Mouse (Mus musculus) forebrain, embryonic 15.5 days (tissue): ENCODE results near the gene Ampd3. TPM values are rescaled to one million over a fixed set of nuclear protein-coding genes. Genes with fewer than 3 reads are reported as not detected.

Source experiments
- ATAC-seq: fragments of 200-750 bp; cut with Nextera tagmentation; replicated peaks from 2 replicates; pipeline ENCODE4 v1.8.0; 2017; ENCODE audit warnings: mild to moderate bottlenecking, moderate TSS enrichment, moderate library complexity
- H3K27ac ChIP-seq: fragments of 300-500 bp; sonication (generic); replicated peaks from 2 replicates; pipeline ENCODE4 v1.5.1; 2015; ENCODE audit warnings: mild to moderate bottlenecking, inconsistent platforms
- H3K27me3 ChIP-seq: fragments of 300-500 bp; sonication (generic); 2 replicates; pipeline ENCODE4 v1.6.1; 2015; ENCODE audit warnings: inconsistent platforms
- H3K36me3 ChIP-seq: fragments of 300-500 bp; sonication (generic); 2 replicates; pipeline ENCODE4 v1.6.1; 2015; ENCODE audit warnings: mild to moderate bottlenecking, inconsistent platforms
- H3K4me1 ChIP-seq: fragments of 300-500 bp; sonication (generic); 2 replicates; pipeline ENCODE4 v1.6.1; 2015; ENCODE audit warnings: inconsistent platforms
- H3K4me2 ChIP-seq: fragments of 300-500 bp; sonication (generic); replicated peaks from 2 replicates; pipeline ENCODE4 v1.6.1; 2015; ENCODE audit warnings: mild to moderate bottlenecking, inconsistent platforms
- H3K4me3 ChIP-seq: fragments of 300-500 bp; sonication (generic); 2 replicates; pipeline ENCODE4 v1.5.1; 2015; ENCODE audit warnings: mild to moderate bottlenecking, inconsistent platforms
- H3K9ac ChIP-seq: fragments of 300-500 bp; sonication (generic); replicated peaks from 2 replicates; pipeline ENCODE4 v1.6.1; 2015; ENCODE audit warnings: mild to moderate bottlenecking, inconsistent platforms
- H3K9me3 ChIP-seq: fragments of 300-500 bp; sonication (generic); 2 replicates; pipeline ENCODE4 v1.6.1; 2016; ENCODE audit warnings: inconsistent platforms
- WGBS: fragments of 180-500 bp; shearing (Covaris S2); methylation state at CpG from one replicate; pipeline ENCODE4 v1.1.7; 2015; ENCODE audit warnings: mixed read lengths; 5-methylcytosine and 5-hydroxymethylcytosine counted together
- microRNA-seq: library from miRNA; unstranded; fragments of <30 nt; microRNA quantifications from one replicate; pipeline ENCODE4, GENCODE M21; 2016
- polyA plus RNA-seq: library from polyadenylated mRNA; unstranded; fragments of >200 nt; fragmentation: Nextera tagmentation; extraction: Ambion mirVana; gene quantifications from 2 replicates; pipeline ENCODE4 v1.2.1, GENCODE M21; 2015

Ampd3 gene
- polyA plus RNA-seq, 1 experiment from 2014 or later = 4.4 TPM

DNA sequence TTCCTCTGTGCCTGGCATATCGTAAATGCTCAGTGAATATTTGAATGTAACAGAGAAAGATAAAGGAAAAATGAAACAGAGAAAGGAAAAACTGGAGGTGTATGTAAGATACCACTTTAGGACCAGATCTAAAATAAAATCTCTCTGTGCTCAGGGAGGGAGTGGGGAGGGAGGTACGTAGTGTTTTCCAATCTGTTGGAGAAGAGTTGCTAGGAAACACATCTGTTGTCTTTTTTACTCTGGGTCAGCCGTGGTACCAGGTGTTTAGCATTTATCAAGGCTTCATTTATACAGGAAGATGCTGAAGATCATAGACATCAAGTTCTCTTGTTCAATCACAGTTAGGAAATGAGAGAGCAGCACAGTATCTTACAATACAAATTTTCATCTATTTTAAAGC, 86.5 kb downstream of the Ampd3 start:
- ATAC-seq = no peak
- no peak overlapping the region for H3K27ac ChIP-seq
- 57% methylated on average over 3 of the region's 3 CpGs for WGBS
- H3K27me3 ChIP-seq = no peaks in the 10 kb centered on the region
- no peak overlapping the region for H3K4me2 ChIP-seq
- H3K9ac ChIP-seq = no peak overlapping the region
- H3K9me3 ChIP-seq = no peaks in the 10 kb centered on the region
- no peak overlapping the region for H3K4me3 ChIP-seq
- peaks cover 11% of the 10 kb centered on the region; the same call in 1 of the 2 replicates for H3K4me1 ChIP-seq
- no peaks in the 10 kb centered on the region for H3K36me3 ChIP-seq

DNA sequence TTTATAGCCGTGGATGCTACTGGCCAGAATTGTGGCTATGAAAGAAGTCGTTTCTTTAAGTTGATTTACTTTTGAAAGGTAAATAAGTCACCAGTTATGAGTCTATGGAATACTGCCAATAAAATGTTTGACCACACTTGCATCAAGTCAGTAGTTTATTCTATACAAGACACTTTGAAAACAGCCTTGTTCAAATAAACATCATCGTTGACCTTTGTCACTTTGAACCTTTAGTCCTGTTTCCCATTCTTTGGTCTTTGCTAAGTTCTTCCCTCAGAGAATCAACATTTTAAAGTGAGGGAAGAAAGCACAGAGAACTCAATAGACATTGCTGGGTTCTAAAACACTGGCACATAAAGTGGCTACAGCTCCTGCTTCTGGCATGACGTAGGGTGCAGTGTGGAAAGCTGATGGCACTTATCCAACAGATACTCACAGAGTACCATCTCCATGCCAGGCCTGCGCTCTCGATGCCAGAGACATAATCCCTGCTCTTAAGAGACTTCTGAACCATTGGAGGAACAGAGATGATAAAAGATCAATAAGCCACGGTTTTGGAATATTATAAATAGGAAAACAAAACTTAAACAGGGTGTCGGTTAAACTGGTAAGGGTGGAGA, 87.0 kb downstream of the Ampd3 start:
- no peaks in the 10 kb centered on the region for H3K27me3 ChIP-seq
- peaks cover 11% of the 10 kb centered on the region; the same call in 1 of the 2 replicates for H3K4me1 ChIP-seq
- no peak overlapping the region for H3K27ac ChIP-seq
- H3K36me3 ChIP-seq = no peaks in the 10 kb centered on the region
- no peak overlapping the region for H3K4me3 ChIP-seq
- no peak overlapping the region for H3K9ac ChIP-seq
- 70% methylated on average over 8 of the region's 8 CpGs for WGBS
- ATAC-seq = no peak
- no peak overlapping the region for H3K4me2 ChIP-seq
- H3K9me3 ChIP-seq = no peaks in the 10 kb centered on the region

DNA sequence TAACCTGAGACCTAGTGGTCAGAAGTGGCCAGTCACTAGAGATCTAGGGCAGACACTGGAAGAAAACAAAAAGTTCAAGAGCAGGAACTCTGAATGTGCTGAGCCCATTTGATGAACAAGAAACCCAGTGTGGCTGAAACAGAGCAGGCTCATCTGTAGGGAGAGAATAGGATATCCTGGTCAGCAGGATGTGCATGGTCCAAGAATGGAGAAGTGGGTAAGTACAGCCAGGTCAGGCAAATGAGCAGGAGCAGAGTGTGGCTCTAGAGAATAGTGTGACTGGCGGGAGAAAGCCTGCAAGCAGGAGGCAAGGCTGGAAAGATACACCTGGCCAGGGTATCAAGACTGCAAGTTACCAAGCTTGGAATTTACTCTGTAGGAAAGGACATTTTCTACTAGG, 87.6 kb downstream of the Ampd3 start:
- Histone ChIP-seq H3K27me3 (no peaks in the 10 kb centered on the region), H3K36me3 (no peaks in the 10 kb centered on the region), H3K4me3 (no peak overlapping the region), H3K4me1 (peaks cover 11% of the 10 kb centered on the region; the same call in 1 of the 2 replicates), H3K9ac (no peak overlapping the region), H3K27ac (no peak overlapping the region), H3K9me3 (no peaks in the 10 kb centered on the region), H3K4me2 (no peak overlapping the region)
- no peak for ATAC-seq
- WGBS = 84% methylated on average over 1 of the region's 1 CpGs

DNA sequence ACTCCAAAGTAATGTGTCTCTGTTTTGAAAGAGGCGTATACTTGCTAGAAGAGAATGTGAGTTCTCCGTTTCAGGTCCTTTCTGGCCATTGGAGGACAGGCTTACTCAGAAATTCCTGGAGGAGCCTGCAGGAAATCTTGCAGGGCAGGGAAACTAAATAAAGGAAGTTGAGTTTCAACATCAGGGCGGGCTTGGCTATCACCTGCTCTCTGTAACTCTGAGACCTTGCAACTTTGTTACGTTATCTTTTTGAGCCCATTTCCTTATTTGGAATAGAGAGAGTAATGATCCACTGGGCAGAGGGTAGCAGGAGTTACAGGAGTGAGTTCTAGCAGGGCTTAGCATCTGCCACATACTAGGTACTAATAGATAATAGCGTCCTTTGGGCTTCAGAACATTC, 92.1 kb downstream of the Ampd3 start:
- Histone ChIP-seq H3K4me2 (no peak overlapping the region), H3K9me3 (no peaks in the 10 kb centered on the region), H3K27ac (no peak overlapping the region), H3K4me3 (no peak overlapping the region), H3K27me3 (no peaks in the 10 kb centered on the region), H3K36me3 (no peaks in the 10 kb centered on the region), H3K4me1 (peaks cover 4% of the 10 kb centered on the region; the same call in 1 of the 2 replicates), H3K9ac (no peak overlapping the region)
- no peak for ATAC-seq
- WGBS = 89% methylated on average over 5 of the region's 5 CpGs

Small RNA genes within 50 kb of the gene (microRNA-seq; reads per million reads assigned to microRNA genes)
- gene Gm47282 = not detected

Other genes starting within 250 kb of the Ampd3 start
- gene Sbf2, start 153.3 kb upstream of the Ampd3 start, polyA plus RNA-seq = 66.4 and 68.8 TPM in 2 replicates
- gene Adm, start 140.5 kb upstream of the Ampd3 start, polyA plus RNA-seq = 3.7 and 5.3 TPM in 2 replicates
- gene Rnf141, start 76.3 kb downstream of the Ampd3 start, polyA plus RNA-seq = 36.1 and 41.1 TPM in 2 replicates
- gene Lyve1, start 95.0 kb downstream of the Ampd3 start, polyA plus RNA-seq = 3.5 and 4.1 TPM in 2 replicates
- gene Mrvi1, start 214.3 kb downstream of the Ampd3 start, polyA plus RNA-seq = 0.55 and 0.87 TPM in 2 replicates